ENCODE assay signal across 30 mouse cellular contexts in the genomic region with DNA sequence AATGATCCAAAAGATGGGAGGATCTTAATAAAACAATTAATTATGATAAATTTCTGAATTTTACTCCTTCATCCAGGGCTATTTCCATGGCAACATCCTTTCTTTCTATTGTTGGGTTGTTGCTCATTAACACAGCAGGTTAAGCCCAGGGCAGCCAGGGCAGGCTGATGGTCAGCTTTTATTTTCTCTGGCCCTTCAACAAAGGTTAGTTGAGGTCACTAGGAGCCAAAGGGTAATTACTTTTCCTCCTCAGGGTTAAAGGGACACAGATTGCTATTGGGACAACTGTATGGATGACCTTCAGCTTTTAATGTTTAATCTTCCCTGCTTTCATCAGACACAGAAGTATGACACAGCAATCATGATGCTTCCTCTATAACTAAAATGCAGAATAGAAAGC.
DNase-seq lines count a peak whose midpoint lies in the region; ATAC-seq and TF ChIP-seq lines count a peak whose summit lies in the region.
"Had no signal": no experiment of that assay in that cellular context is flagged by ENCODE, and none has a peak within 500 bp of the region (broad histone marks: within the 10 kb centered on the region; RNA-seq: fewer than 3 reads in every experiment).

No protein-coding gene starts in this region.

- peaks cover 5% of the 10 kb centered on the region for H3K4me1 ChIP-seq in midbrain, embryonic 11.5 days (ENCODE audit: control insufficient read depth, insufficient read depth, low read length)
- H3K4me1 ChIP-seq in midbrain, embryonic 13.5 days (replicated peaks), result 0 out of 2 replicates have a peak, but pooled peaks cover 5% of the 10 kb centered on the region
- no peaks in the 10 kb centered on the region; a peak in 1 of 4 replicates for H3K4me1 ChIP-seq in liver, embryonic 14.5 days (replicated peaks; ENCODE audit: control insufficient read depth in 2 of 2, insufficient read depth in 2 of 2, low read length in 1 of 2)
- H3K4me1 ChIP-seq: forebrain, embryonic 12.5 days; hindbrain, embryonic 12.5 days; limb, embryonic 15.5 days; midbrain, embryonic 15.5 days; neural tube, embryonic 15.5 days had no signal

- H3K4me3 ChIP-seq in midbrain, embryonic 11.5 days (ENCODE audit: low read depth, low read length), result no peak overlapping the region
- H3K4me3 ChIP-seq in midbrain, embryonic 13.5 days (replicated peaks), result no peak overlapping the region
- no peak overlapping the region for H3K4me3 ChIP-seq in liver, embryonic 14.5 days (ENCODE audit: insufficient read depth in 1 of 2, low read depth in 2 of 2, low read length in 2 of 2)
- H3K4me3 ChIP-seq: erythroblast, embryonic 14.5 days; forebrain, embryonic 12.5 days; hindbrain, embryonic 12.5 days; layer of hippocampus, adult 2 months; limb, embryonic 10.5 days; limb, embryonic 15.5 days; midbrain, embryonic 15.5 days; neural tube, embryonic 15.5 days had no signal

- H3K27me3 ChIP-seq in midbrain, embryonic 11.5 days (ENCODE audit: control insufficient read depth, insufficient read depth, low read length), result no peaks in the 10 kb centered on the region
- H3K27me3 ChIP-seq in midbrain, embryonic 13.5 days, result no peaks in the 10 kb centered on the region
- no peaks in the 10 kb centered on the region for H3K27me3 ChIP-seq in liver, embryonic 14.5 days (ENCODE audit: control insufficient read depth, insufficient read depth, low read length)
- H3K27me3 ChIP-seq: forebrain, embryonic 12.5 days; hindbrain, embryonic 12.5 days; limb, embryonic 15.5 days; midbrain, embryonic 15.5 days; neural tube, embryonic 15.5 days had no signal

- no peaks in the 10 kb centered on the region for H3K36me3 ChIP-seq in midbrain, embryonic 11.5 days (ENCODE audit: control insufficient read depth, insufficient read depth, low read length)
- no peaks in the 10 kb centered on the region for H3K36me3 ChIP-seq in midbrain, embryonic 13.5 days
- H3K36me3 ChIP-seq in liver, embryonic 14.5 days (replicated peaks; ENCODE audit: control insufficient read depth, insufficient read depth, low read depth), result no peaks in the 10 kb centered on the region
- H3K36me3 ChIP-seq: forebrain, embryonic 12.5 days; hindbrain, embryonic 12.5 days; limb, embryonic 10.5 days; limb, embryonic 15.5 days; midbrain, embryonic 15.5 days; neural tube, embryonic 15.5 days had no signal

- no peak overlapping the region for H3K9ac ChIP-seq in midbrain, embryonic 11.5 days (ENCODE audit: low read length)
- no peak overlapping the region for H3K9ac ChIP-seq in midbrain, embryonic 13.5 days (replicated peaks)
- no peak overlapping the region for H3K9ac ChIP-seq in liver, embryonic 14.5 days (replicated peaks)
- H3K9ac ChIP-seq: forebrain, embryonic 12.5 days; hindbrain, embryonic 12.5 days; limb, embryonic 15.5 days; midbrain, embryonic 15.5 days; neural tube, embryonic 15.5 days had no signal

- H3K27ac ChIP-seq in midbrain, embryonic 11.5 days (ENCODE audit: low read depth, low read length), result no peak overlapping the region
- no peak overlapping the region for H3K27ac ChIP-seq in midbrain, embryonic 13.5 days
- no peak overlapping the region for H3K27ac ChIP-seq in liver, embryonic 14.5 days
- H3K27ac ChIP-seq: forebrain, embryonic 12.5 days; hindbrain, embryonic 12.5 days; hindbrain, postnatal 0 days; layer of hippocampus, adult 2 months; limb, embryonic 10.5 days; limb, embryonic 15.5 days; macrophage; midbrain, embryonic 15.5 days; neural tube, embryonic 15.5 days; stomach, postnatal 0 days had no signal

- no peaks in the 10 kb centered on the region for H3K9me3 ChIP-seq in midbrain, embryonic 11.5 days (ENCODE audit: control insufficient read depth, low read length)
- H3K9me3 ChIP-seq in midbrain, embryonic 13.5 days, result no peaks in the 10 kb centered on the region
- no peaks in the 10 kb centered on the region for H3K9me3 ChIP-seq in liver, embryonic 14.5 days (ENCODE audit: control insufficient read depth, low read length)
- H3K9me3 ChIP-seq: forebrain, embryonic 12.5 days; hindbrain, embryonic 12.5 days; limb, embryonic 10.5 days; limb, embryonic 15.5 days; midbrain, embryonic 15.5 days; neural tube, embryonic 15.5 days had no signal

- TF ChIP-seq CTCF in liver, embryonic 14.5 days (IDR thresholded peaks at IDR 0.05; ENCODE audit: low read depth), result no peak

- DNase-seq in midbrain, embryonic 11.5 days (ENCODE audit: low spot score, missing footprints), result no peak
- DNase-seq in liver, result peak; percentile 15
- peak in 2 of 3 experiments; percentile 18 to 24 for DNase-seq in liver, embryonic 14.5 days (ENCODE audit: low read depth in 3 of 3, low spot score in 3 of 3)
- DNase-seq in thymus, postnatal 10 days (ENCODE audit: low spot score in 2 of 2), result no peak
- no peak for DNase-seq in lung, postnatal 14 days
- no peak for DNase-seq in cerebellum, adult 18-20 months
- DNase-seq: adrenal gland, postnatal 36 days; B cell, adult 2 months; cerebellum, adult 8-10 months; cerebellum, postnatal 25 days; gastrocnemius, postnatal 10 days; heart, postnatal 14 days; kidney, postnatal 36 days; right cerebral cortex, adult 18-20 months; right cerebral cortex, postnatal 4 days; thymus, adult 18-20 months; thymus, postnatal 36 days had no signal

- no peak overlapping the region for H3K4me2 ChIP-seq in midbrain, embryonic 11.5 days
- H3K4me2 ChIP-seq in midbrain, embryonic 13.5 days (replicated peaks), result no peak overlapping the region
- H3K4me2 ChIP-seq in liver, embryonic 14.5 days (ENCODE audit: low read depth), result no peak overlapping the region
- H3K4me2 ChIP-seq: forebrain, embryonic 12.5 days; hindbrain, embryonic 12.5 days; limb, embryonic 15.5 days; midbrain, embryonic 15.5 days; neural tube, embryonic 15.5 days had no signal

- no peak for TF ChIP-seq EP300 in liver, embryonic 14.5 days (IDR thresholded peaks at IDR 0.05; ENCODE audit: low read depth)

- ATAC-seq in midbrain, embryonic 11.5 days (ENCODE audit: low FRiP score), result peak; percentile 73
- no peak for ATAC-seq in midbrain, embryonic 13.5 days
- ATAC-seq in liver, embryonic 14.5 days (ENCODE audit: insufficient read depth), result peak; percentile 71; the same call in 1 of the 2 replicates
- ATAC-seq: hindbrain, postnatal 0 days; intestine, embryonic 16.5 days; midbrain, embryonic 15.5 days had no signal

Comparison
In these comparisons a context has a peak if more than half of its experiments do, and no peak if none do; other contexts are left out.
1. DNase-seq: peak in liver (single experiment) and liver, embryonic 14.5 days (2 of 3); none in midbrain, embryonic 11.5 days (single experiment), thymus, postnatal 10 days (0 of 2), lung, postnatal 14 days (single experiment) and cerebellum, adult 18-20 months (0 of 2).